Mouse (Mus musculus): ENCODE results near the gene Zfp68. TPM values are rescaled to one million over a fixed set of nuclear protein-coding genes. Genes with fewer than 3 reads are reported as not detected.
A peak's percentile ranks its signal among the peaks of the same experiment; 100 is the strongest.
"Not testable (repeated sequence)": the region's sequence is repeated elsewhere in the genome, so short reads cannot be mapped to it uniquely, and the experiment has no call there.

The Zfp68 gene
- total RNA-seq (2021) = 10 to 100 TPM; 14.0 to 15.1 TPM
- long read RNA-seq, experiment 1, full-length matches to known transcripts = 32 of 34 reads
- long read RNA-seq, experiment 1, partial matches to known transcripts = 0 of 34 reads
- long read RNA-seq, experiment 1, other reads (novel, unspliced or antisense) = 2 of 34 reads
- long read RNA-seq, experiment 2, full-length matches to known transcripts = 36 of 45 reads
- long read RNA-seq, experiment 2, partial matches to known transcripts = 2 of 45 reads
- long read RNA-seq, experiment 2, other reads (novel, unspliced or antisense) = 7 of 45 reads

GRCm38 (mm10) chr5:138619211-138620128, at the start of gene Zfp68:
Zfp68 (minus strand) TSS chr5:138619761.
- DNase-seq = peak; percentile 94
- intact Hi-C loops (cut with DNase I; ENCODE audit: low total_unique reads) = no loop called here

- peak; percentile 24 for DNase-seq
- intact Hi-C loops (cut with DNase I; ENCODE audit: low total_unique reads) = no loop called here
Measured at GRCm38 (mm10) chr5:138658922-138659321, 39.4 kb upstream of the Zfp68 start.

GRCm38 (mm10) chr5:138657854-138658253, 38.3 kb upstream of the Zfp68 start:
- intact Hi-C loops (cut with DNase I; ENCODE audit: low total_unique reads) = no loop called here
- DNase-seq = no peak

GRCm38 (mm10) chr5:138657407-138657806, 37.8 kb upstream of the Zfp68 start:
- intact Hi-C loops (cut with DNase I; ENCODE audit: low total_unique reads) = no loop called here

GRCm38 (mm10) chr5:138656477-138657156, 37.1 kb upstream of the Zfp68 start:
- DNase-seq = peak; percentile 33
- intact Hi-C loops (cut with DNase I; ENCODE audit: low total_unique reads) = no loop called here

More at GRCm38 (mm10) chr5:138657407-138657806, 37.8 kb upstream of the Zfp68 start:
- DNase-seq = no peak

GRCm38 (mm10) chr5:138652911-138653310, 33.4 kb upstream of the Zfp68 start:
- intact Hi-C loops (cut with DNase I; ENCODE audit: low total_unique reads) = no loop called here
- no peak for DNase-seq

- no peak for DNase-seq
- intact Hi-C loops (cut with DNase I; ENCODE audit: low total_unique reads) = no loop called here
Measured at GRCm38 (mm10) chr5:138641761-138642160, 22.2 kb upstream of the Zfp68 start.

- DNase-seq = no peak
- intact Hi-C loops (cut with DNase I; ENCODE audit: low total_unique reads) = no loop called here
Measured at GRCm38 (mm10) chr5:138641081-138641480, 21.5 kb upstream of the Zfp68 start.

GRCm38 (mm10) chr5:138636486-138636885, 16.9 kb upstream of the Zfp68 start:
- intact Hi-C loops (cut with DNase I; ENCODE audit: low total_unique reads) = no loop called here
- DNase-seq = no peak

GRCm38 (mm10) chr5:138623478-138623875, 3.9 kb upstream of the Zfp68 start:
- intact Hi-C loops (cut with DNase I; ENCODE audit: low total_unique reads) = no loop called here
- DNase-seq = no peak

GRCm38 (mm10) chr5:138622645-138623477, 3.3 kb upstream of the Zfp68 start, which contains the start of gene A430033K04Rik:
A430033K04Rik (plus strand) TSS chr5:138622859.
- intact Hi-C loops (cut with DNase I; ENCODE audit: low total_unique reads) = no loop called here
- peak; percentile 92 for DNase-seq

- DNase-seq = no peak
- intact Hi-C loops (cut with DNase I; ENCODE audit: low total_unique reads) = no loop called here
Measured at GRCm38 (mm10) chr5:138620836-138621235, 1.3 kb upstream of the Zfp68 start.

- intact Hi-C loops (cut with DNase I; ENCODE audit: low total_unique reads) = no loop called here
- DNase-seq = no peak
Measured at GRCm38 (mm10) chr5:138618353-138618752, 1.2 kb downstream of the Zfp68 start.

GRCm38 (mm10) chr5:138587396-138587795, 32.2 kb downstream of the Zfp68 start:
- intact Hi-C loops (cut with DNase I; ENCODE audit: low total_unique reads) = no loop called here
- DNase-seq = no peak

- no peak for DNase-seq
- intact Hi-C loops (cut with DNase I; ENCODE audit: low total_unique reads) = no loop called here
Measured at GRCm38 (mm10) chr5:138571623-138572022, 47.9 kb downstream of the Zfp68 start.

- intact Hi-C loops (cut with DNase I; ENCODE audit: low total_unique reads); DNase-seq: not testable (repeated sequence)
Measured at GRCm38 (mm10) chr5:138564612-138565011, 54.9 kb downstream of the Zfp68 start, which contains the start of gene 1700123K08Rik. 1700123K08Rik (minus strand) TSS chr5:138564712.
